Mouse (Mus musculus) stomach, embryonic 15.5 days (tissue): ENCODE measurements around the gene Kcnn1. TPM values are rescaled to one million over a fixed set of nuclear protein-coding genes. Genes with fewer than 3 reads are reported as not detected.
"Not testable (repeated sequence)": the region's sequence is repeated elsewhere in the genome, so short reads cannot be mapped to it uniquely, and the experiment has no call there.

Experiments used
- ATAC-seq: fragments of 200-750 bp; cut with Nextera tagmentation; 2 replicates; pipeline ENCODE4 v1.8.0; 2017; ENCODE audit warnings: low read depth, moderate number of reproducible peaks, moderate TSS enrichment; ENCODE audit not compliant: insufficient read depth, low FRiP score
- H3K27ac ChIP-seq: fragments of 300-500 bp; sonication (generic); 2 replicates; pipeline ENCODE4 v1.5.1; 2015; ENCODE audit warnings: mild to moderate bottlenecking, inconsistent platforms
- H3K27me3 ChIP-seq: fragments of 300-500 bp; sonication (generic); replicated peaks from 2 replicates; pipeline ENCODE4 v1.6.1; 2015; ENCODE audit warnings: inconsistent platforms
- H3K36me3 ChIP-seq: fragments of 300-500 bp; sonication (generic); 2 replicates; pipeline ENCODE4 v1.6.1; 2015; ENCODE audit warnings: inconsistent platforms
- H3K4me1 ChIP-seq: fragments of 300-500 bp; sonication (generic); 2 replicates; pipeline ENCODE4 v1.6.1; 2015; ENCODE audit warnings: inconsistent platforms
- H3K4me2 ChIP-seq: fragments of 300-500 bp; sonication (generic); 2 replicates; pipeline ENCODE4 v1.6.1; 2015; ENCODE audit warnings: mild to moderate bottlenecking, inconsistent platforms
- H3K4me3 ChIP-seq: fragments of 300-500 bp; sonication (generic); replicated peaks from 2 replicates; pipeline ENCODE4 v1.5.1; 2015; ENCODE audit warnings: inconsistent platforms
- H3K9ac ChIP-seq: fragments of 300-500 bp; sonication (generic); 2 replicates; pipeline ENCODE4 v1.6.1; 2015; ENCODE audit warnings: inconsistent platforms
- H3K9me3 ChIP-seq: fragments of 300-500 bp; sonication (generic); 2 replicates; pipeline ENCODE4 v1.6.1; 2016; ENCODE audit warnings: inconsistent platforms
- WGBS: fragments of 180-500 bp; shearing (Covaris S2); methylation state at CpG from one replicate; pipeline ENCODE4 v1.1.7; 2015; 5-methylcytosine and 5-hydroxymethylcytosine counted together
- polyA plus RNA-seq: library from polyadenylated mRNA; unstranded; fragments of >200 nt; fragmentation: Nextera tagmentation; extraction: Ambion mirVana; gene quantifications from 2 replicates; pipeline ENCODE4 v1.2.1, GENCODE M21; 2015

The Kcnn1 gene
- polyA plus RNA-seq, 1 experiment from 2014 or later: 1.5 TPM

GRCm38 (mm10) chr8:70898661-70899198 is 35.7 kb upstream of the Kcnn1 start:
- H3K36me3 ChIP-seq: peaks cover 17% of the 10 kb centered on the region
- H3K4me3 ChIP-seq: no peak overlapping the region
- 45% methylated on average over 2 of the region's 2 CpGs for WGBS
- ATAC-seq: no peak
- no peak overlapping the region for H3K9ac ChIP-seq
- H3K4me1 ChIP-seq: peaks cover 13% of the 10 kb centered on the region; the same call in 1 of the 2 replicates
- H3K9me3 ChIP-seq: no peaks in the 10 kb centered on the region
- H3K4me2 ChIP-seq: no peak overlapping the region
- peaks cover under 1% of the 10 kb centered on the region; the same call in 1 of the 2 replicates for H3K27me3 ChIP-seq
- H3K27ac ChIP-seq: no peak overlapping the region

DNA sequence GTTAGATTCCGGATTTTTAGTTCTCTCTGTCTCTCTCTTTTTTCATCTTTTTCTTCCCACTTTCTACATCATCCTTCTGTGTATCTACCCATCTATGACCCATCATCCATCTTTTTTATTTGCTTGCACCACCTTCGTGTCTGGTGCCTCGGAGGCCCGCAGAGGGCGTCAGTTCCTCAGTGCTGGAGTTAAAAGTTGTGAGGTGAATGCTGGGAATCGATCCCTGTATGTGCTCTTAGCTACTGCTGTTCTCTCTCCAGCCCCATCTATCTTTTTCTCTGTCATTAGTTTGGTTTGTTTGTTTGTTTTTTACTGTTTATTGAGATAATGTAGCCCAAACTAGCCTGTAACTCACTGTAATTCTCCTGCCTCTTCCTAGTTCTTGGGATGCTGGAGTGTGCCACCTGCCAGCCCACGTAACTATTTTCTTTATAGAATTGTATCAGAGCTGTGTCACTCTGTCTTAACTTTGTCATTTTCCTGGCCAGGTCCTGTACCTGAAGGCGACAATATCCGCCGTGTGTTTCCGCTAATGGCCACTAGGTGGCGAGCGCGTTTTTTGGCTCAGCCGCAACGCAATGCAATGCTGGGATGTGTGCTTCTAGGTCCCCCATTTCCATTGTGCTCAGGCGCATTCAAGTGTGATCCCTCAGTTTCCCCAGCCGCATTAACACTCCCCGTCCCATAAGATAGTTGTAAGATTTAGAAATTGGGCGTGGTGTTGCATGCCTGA is 34.8 kb upstream of the Kcnn1 start:
- peak; percentile 9 for ATAC-seq
- peaks cover 14% of the 10 kb centered on the region; the same call in 1 of the 2 replicates for H3K4me1 ChIP-seq
- WGBS: under 1% methylated on average over 20 of the region's 20 CpGs
- H3K27me3 ChIP-seq: peaks cover 9% of the 10 kb centered on the region
- no peaks in the 10 kb centered on the region for H3K9me3 ChIP-seq
- peak overlapping the region; percentile 88 for H3K4me2 ChIP-seq
- H3K4me3 ChIP-seq: peak overlapping the region; percentile 89
- H3K27ac ChIP-seq: peak overlapping the region; percentile 91
- peaks cover 17% of the 10 kb centered on the region for H3K36me3 ChIP-seq
- peak overlapping the region; percentile 77 for H3K9ac ChIP-seq

DNA sequence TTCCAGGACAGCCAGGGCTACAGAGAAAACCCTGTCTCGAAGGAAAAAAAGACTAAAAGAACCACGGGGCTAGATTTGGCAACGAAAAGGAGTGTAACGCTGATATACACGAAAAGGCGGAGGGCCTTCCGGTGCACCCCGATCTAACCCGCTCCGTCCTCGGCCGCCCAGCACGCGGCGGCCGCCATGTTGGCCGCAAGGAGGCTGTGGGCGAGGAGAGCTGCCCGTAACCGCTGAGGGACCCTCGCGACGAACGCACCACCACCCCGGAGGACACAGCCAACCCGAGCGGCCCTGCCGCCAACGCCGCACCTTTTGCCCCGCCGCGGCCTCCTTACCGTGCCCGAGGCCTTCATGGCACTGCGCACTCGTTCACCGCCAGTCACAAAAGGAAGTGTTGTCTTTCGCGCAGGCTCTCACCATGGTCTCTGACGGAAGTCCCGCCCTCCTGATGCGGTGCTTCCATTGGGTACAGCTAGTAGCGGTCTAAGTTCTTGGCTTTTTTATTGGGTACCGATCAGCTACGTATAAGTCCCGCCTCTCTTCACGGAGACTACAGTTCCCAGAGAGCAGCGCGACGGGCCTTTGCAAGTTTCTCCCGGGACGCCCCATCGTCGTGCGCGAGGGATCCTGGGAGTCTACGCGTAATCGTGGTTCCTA is 34.1 kb upstream of the Kcnn1 start, which contains the start of gene Rpl18a:
Gene Rpl18a (minus strand): TSS at position 392 of the 660 bp plus-strand sequence.
- Histone ChIP-seq H3K4me3 (peak within 1 kb of the TSS; percentile 89), H3K4me1 (peaks cover 21% of the 10 kb centered on the region), H3K9ac (peak within 1 kb of the TSS; percentile 97), H3K36me3 (peaks cover 17% of the 10 kb centered on the region), H3K4me2 (peak within 1 kb of the TSS; percentile 88), H3K9me3 (no peaks in the 10 kb centered on the region), H3K27ac (peak within 1 kb of the TSS; percentile 91), H3K27me3 (peaks cover 16% of the 10 kb centered on the region)
- WGBS: under 1% methylated on average over 60 of the region's 60 CpGs
- peak; percentile 99 for ATAC-seq

DNA sequence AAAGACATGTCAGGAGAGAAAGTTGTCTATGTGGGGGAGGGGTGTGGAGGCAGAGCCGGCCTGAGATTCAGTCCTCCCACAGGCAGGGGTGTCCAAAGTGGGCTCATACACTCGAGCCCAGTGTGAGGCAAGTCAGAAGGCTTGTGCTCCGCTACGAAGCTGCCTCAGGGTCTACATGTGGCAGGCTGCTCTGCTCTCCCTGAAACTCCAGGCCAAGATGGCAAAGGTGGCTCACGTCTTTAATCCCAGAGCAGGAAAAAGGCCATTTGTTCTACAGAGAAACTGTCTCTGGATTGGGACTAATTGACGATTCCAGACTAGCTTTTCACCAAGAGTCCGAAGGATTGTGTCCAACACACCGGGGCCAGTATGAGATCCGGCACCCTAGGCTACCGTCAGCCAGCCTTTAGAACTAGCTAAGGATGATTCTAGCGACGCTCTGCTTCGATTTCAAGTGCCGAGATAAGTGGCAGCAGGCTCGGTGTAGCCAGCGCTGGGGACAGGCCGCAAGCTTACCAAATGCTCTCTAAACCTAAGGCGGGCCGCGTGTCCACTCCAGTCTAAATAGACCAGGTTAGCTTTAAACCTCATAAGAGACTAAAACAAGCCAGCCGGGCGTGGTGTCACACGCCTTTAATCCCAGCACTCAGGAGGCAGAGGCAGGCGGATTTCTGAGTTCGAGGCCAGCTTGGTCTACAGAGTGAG is 33.4 kb upstream of the Kcnn1 start:
- peak overlapping the region; percentile 68; the same call in 1 of the 2 replicates for H3K27ac ChIP-seq
- no peak for ATAC-seq
- no peaks in the 10 kb centered on the region for H3K9me3 ChIP-seq
- peaks cover 23% of the 10 kb centered on the region for H3K27me3 ChIP-seq
- WGBS: 2% methylated on average over 25 of the region's 25 CpGs
- H3K9ac ChIP-seq: peak overlapping the region; percentile 97
- peak overlapping the region; percentile 89 for H3K4me3 ChIP-seq
- peaks cover 17% of the 10 kb centered on the region for H3K36me3 ChIP-seq
- H3K4me2 ChIP-seq: peak overlapping the region; percentile 88
- peaks cover 27% of the 10 kb centered on the region for H3K4me1 ChIP-seq

- peak overlapping the region; percentile 89 for H3K4me3 ChIP-seq
- peak overlapping the region; percentile 88 for H3K4me2 ChIP-seq
- H3K27me3 ChIP-seq: peaks cover 31% of the 10 kb centered on the region
- peaks cover 17% of the 10 kb centered on the region for H3K36me3 ChIP-seq
- ATAC-seq, H3K27ac ChIP-seq, H3K9me3 ChIP-seq, H3K9ac ChIP-seq: not testable (repeated sequence)
- 77% methylated on average over 24 of the region's 24 CpGs for WGBS
- peaks cover 29% of the 10 kb centered on the region for H3K4me1 ChIP-seq
Measured at GRCm38 (mm10) chr8:70895571-70896259, 32.7 kb upstream of the Kcnn1 start.

- Histone ChIP-seq H3K4me2 (no peak overlapping the region), H3K36me3 (peaks cover 17% of the 10 kb centered on the region), H3K27me3 (peaks cover 37% of the 10 kb centered on the region), H3K27ac (no peak overlapping the region), H3K9me3 (no peaks in the 10 kb centered on the region), H3K4me3 (no peak overlapping the region; the same call in 1 of the 2 replicates), H3K9ac (no peak overlapping the region), H3K4me1 (peaks cover 29% of the 10 kb centered on the region)
- WGBS: 90% methylated on average over 8 of the region's 8 CpGs
- ATAC-seq: no peak
Measured at GRCm38 (mm10) chr8:70894771-70895545, 31.9 kb upstream of the Kcnn1 start.

- peaks cover 17% of the 10 kb centered on the region for H3K36me3 ChIP-seq
- WGBS: 57% methylated on average over 2 of the region's 2 CpGs
- ATAC-seq: no peak
Measured at GRCm38 (mm10) chr8:70894385-70894720, 31.3 kb upstream of the Kcnn1 start.

DNA sequence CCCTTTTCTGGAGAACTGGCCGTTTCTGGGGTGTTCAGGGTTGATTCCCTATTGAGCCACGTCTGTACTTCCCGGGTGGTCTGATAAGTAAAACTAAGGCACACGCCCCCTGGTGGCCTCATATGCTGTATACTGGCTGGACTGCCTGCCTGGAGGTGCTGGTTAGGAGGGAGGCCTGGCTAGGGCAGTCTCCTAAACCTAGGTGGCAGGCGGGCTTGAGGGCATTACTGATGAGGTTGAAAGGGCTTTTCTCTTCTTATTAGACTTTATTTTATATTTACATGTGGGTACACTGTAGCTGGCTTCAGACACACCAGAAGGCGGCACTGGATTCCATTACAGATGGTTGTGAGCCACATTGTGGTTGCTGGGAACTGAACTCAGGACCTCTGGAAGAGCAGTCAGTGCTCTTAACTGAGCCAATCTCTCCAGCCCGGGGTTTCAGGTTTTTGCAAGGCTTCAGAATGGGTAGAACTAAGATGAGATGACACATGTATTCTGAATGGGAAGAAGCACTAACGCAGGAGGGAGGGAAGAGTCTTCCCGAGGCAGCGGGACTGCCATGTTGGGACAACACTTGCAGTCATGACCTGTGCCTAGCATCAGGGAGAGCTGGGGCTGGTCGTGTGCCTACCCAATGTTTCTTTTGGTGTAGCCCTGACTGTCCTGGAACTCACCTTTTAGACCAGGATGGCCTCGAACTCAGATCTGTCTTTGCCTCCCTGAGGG is 30.8 kb upstream of the Kcnn1 start:
- ATAC-seq: no peak

More at GRCm38 (mm10) chr8:70894385-70894720, 31.3 kb upstream of the Kcnn1 start:
- Histone ChIP-seq H3K4me2 (no peak overlapping the region), H3K27me3 (peaks cover 38% of the 10 kb centered on the region), H3K4me1 (peaks cover 29% of the 10 kb centered on the region), H3K27ac (no peak overlapping the region), H3K9ac (no peak overlapping the region), H3K9me3 (no peaks in the 10 kb centered on the region), H3K4me3 (no peak overlapping the region)

DNA sequence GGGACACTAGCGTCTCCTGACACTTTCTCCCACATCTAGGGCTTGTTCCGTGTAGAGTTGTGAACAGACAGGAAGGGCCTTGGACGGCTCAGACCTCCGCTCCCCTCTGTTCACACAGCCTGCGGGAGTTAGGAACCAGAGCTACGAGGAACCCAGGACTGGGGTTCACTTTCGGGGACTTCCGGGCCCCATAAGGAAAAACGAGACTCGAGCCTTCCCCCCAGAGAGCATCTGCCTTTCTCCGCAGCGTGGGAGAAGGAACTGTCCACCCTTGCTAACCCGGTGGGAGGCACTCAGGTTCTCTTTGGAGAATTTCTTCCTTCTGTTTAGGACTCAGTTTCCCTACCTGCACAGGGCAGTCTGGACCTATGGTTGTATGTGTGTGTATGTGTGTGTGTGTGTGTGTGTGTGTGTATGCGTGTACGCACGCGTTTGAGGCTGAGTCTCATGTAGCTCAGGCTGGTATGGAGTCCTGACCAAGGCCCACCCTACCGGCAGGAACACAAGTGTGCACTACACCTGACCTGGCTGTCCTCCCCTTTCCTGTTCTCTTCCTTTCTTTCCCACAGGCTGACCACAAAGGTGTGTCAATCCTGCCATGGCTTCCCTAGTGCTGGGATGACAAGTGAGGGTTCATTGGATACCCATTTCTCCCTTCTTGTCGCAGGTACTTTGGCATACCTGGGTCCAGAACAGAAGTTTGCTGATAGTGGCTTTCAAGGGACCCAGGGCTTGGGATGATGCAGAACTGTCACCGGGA is 30.0 kb upstream of the Kcnn1 start:
- WGBS: 29% methylated on average over 20 of the region's 20 CpGs
- Histone ChIP-seq H3K9me3 (no peaks in the 10 kb centered on the region), H3K36me3 (peaks cover 17% of the 10 kb centered on the region), H3K4me2 (peak overlapping the region; percentile 54), H3K27ac (no peak overlapping the region), H3K4me1 (peaks cover 29% of the 10 kb centered on the region), H3K4me3 (peak overlapping the region; percentile 32), H3K27me3 (peaks cover 38% of the 10 kb centered on the region), H3K9ac (no peak overlapping the region)
- ATAC-seq: no peak

More for the DNA sequence above, 30.8 kb upstream of the Kcnn1 start:
- Histone ChIP-seq H3K27me3 (peaks cover 38% of the 10 kb centered on the region), H3K4me3 (no peak overlapping the region), H3K4me2 (no peak overlapping the region), H3K36me3 (peaks cover 17% of the 10 kb centered on the region), H3K27ac (no peak overlapping the region), H3K9me3 (no peaks in the 10 kb centered on the region), H3K4me1 (peaks cover 29% of the 10 kb centered on the region), H3K9ac (no peak overlapping the region)
- WGBS: 30% methylated on average over 12 of the region's 12 CpGs
